Mouse (Mus musculus): ENCODE data around the gene Abhd5.

DNA sequence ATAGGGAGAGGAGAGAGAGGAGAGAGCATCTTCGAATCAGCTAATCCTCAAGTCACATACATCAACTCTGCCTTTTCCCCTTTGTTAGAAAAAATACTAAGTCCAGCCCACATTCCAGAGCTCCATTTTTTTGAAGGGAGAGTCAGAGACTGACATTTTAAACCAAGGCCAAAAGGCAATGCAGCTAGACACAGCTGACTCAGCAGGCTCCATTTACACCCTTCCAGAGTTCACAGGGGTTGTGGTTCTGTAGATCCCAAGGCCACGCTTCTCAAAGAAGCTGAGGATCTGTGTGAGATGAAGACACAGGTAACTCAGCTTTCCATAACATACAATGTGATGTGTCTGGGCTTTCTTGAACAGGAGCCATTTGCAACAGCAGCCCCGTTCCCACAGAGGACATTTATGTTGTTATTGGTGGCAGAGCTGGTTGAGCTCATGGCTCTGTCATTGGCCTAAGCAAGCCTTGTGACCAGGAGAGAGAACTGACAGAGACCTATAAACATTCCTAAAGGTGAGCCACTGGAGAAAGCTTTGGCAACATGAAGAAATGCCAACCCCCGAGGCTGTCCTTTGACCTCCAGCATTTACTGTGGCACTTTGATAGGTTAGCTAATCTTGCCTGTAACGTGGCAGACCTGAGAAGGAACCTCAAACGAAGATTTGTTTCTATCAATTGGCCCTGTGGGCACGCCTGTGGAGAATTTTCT, 40.2 kb upstream of the Abhd5 start:
- TF ChIP-seq CTCF (IDR thresholded peaks at IDR 0.05; ENCODE audit: low read depth, low read length) (no peak), TAL1 (conservative IDR thresholded peaks at IDR 0.05; ENCODE audit: low read depth, low read length) (no peak), GATA1 (IDR thresholded peaks at IDR 0.05; ENCODE audit: borderline replicate concordance, low read length) (no peak), POLR2AphosphoS5 (IDR thresholded peaks at IDR 0.05; ENCODE audit: insufficient replicate concordance, low read depth, low read length) (no peak), GATA2 (IDR thresholded peaks at IDR 0.05; ENCODE audit: borderline replicate concordance, low read depth, low read length) (no peak)
